Mouse (Mus musculus) C2C12 (cell line): ENCODE results near the gene Arid3a. TPM values are rescaled to one million over a fixed set of nuclear protein-coding genes. Genes with fewer than 3 reads are reported as not detected.
A peak's percentile ranks its signal among the peaks of the same experiment; 100 is the strongest.

Experiments used
- H3K27me3 ChIP-seq: one replicate; pipeline ENCODE4 v1.6.1; 2011; ENCODE audit not compliant: control insufficient read depth, insufficient read depth, insufficient read length
- H3K36me3 ChIP-seq: one replicate; pipeline ENCODE4 v1.6.1; 2011; ENCODE audit not compliant: control insufficient read depth, insufficient read depth
- H3K4me3 ChIP-seq: one replicate; pipeline ENCODE4 v1.5.1; 2011; ENCODE audit warnings: mild to moderate bottlenecking, control low read depth; ENCODE audit not compliant: poor library complexity, insufficient read depth, severe bottlenecking
- H3K79me2 ChIP-seq: one replicate; pipeline ENCODE4 v1.6.1; 2011; ENCODE audit not compliant: control insufficient read depth, insufficient read depth
- H3K79me3 ChIP-seq: one replicate; pipeline ENCODE4 v1.6.1; 2011; ENCODE audit warnings: low read depth, control low read depth
- H3ac ChIP-seq: one replicate; pipeline ENCODE3; 2011; ENCODE audit warnings: low read depth; ENCODE audit not compliant: control insufficient read depth, insufficient read length
- CEBPB ChIP-seq: IDR thresholded peaks from one replicate; pipeline ENCODE4 v1.6.1; 2011; ENCODE audit warnings: low read depth, mild to moderate bottlenecking, control low read depth, moderate library complexity
- CTCF ChIP-seq: IDR thresholded peaks from one replicate; pipeline ENCODE4 v1.5.1; 2011; ENCODE audit not compliant: control insufficient read depth, insufficient read depth, insufficient read length
- FOSL1 ChIP-seq: IDR thresholded peaks from one replicate; pipeline ENCODE4 v1.8.0; 2011; ENCODE audit warnings: mild to moderate bottlenecking, low read length; ENCODE audit not compliant: poor library complexity, insufficient read depth, severe bottlenecking
- MAX ChIP-seq: IDR thresholded peaks from one replicate; pipeline ENCODE4 v1.6.1; 2011; ENCODE audit warnings: mild to moderate bottlenecking, control low read depth
- MYOD1 ChIP-seq: IDR thresholded peaks from one replicate; pipeline ENCODE4 v1.6.1; 2011; ENCODE audit warnings: low read depth; ENCODE audit not compliant: control insufficient read depth, insufficient read length
- MYOG ChIP-seq: IDR thresholded peaks from one replicate; pipeline ENCODE4 v1.6.1; 2011; ENCODE audit not compliant: control insufficient read depth, insufficient read length; ENCODE audit errors: extremely low read depth
- USF1 ChIP-seq: IDR thresholded peaks from one replicate; pipeline ENCODE4 v1.6.1; 2011; ENCODE audit warnings: low read depth, mild to moderate bottlenecking, control low read depth, moderate library complexity
- polyA plus RNA-seq: library from polyadenylated mRNA; unstranded; fragments of >200 nt; fragmentation: generic; extraction: Trizol; gene quantifications from one replicate; pipeline ENCODE4 v1.2.1, GENCODE M21; 2012; ENCODE audit warnings: missing spikeins

Arid3a gene
- polyA plus RNA-seq, 1 experiment = 0.74 TPM

- peak; percentile 77 for TF ChIP-seq MAX
- TF ChIP-seq MYOD1 = peak; percentile 43
- no peak for TF ChIP-seq CTCF
- H3K27me3 ChIP-seq = no peaks in the 10 kb centered on the region
- H3K79me3 ChIP-seq = peaks cover 34% of the 10 kb centered on the region
- peaks cover 43% of the 10 kb centered on the region for H3K36me3 ChIP-seq
- H3K79me2 ChIP-seq = peaks cover 56% of the 10 kb centered on the region
- peak overlapping the region; percentile 94 for H3K4me3 ChIP-seq
- H3ac ChIP-seq = peak overlapping the region; percentile 76
Measured at GRCm38 (mm10) chr10:79989870-79990269, 63.0 kb downstream of the Arid3a start.

- Histone ChIP-seq H3K79me2 (peaks cover 56% of the 10 kb centered on the region), H3K79me3 (peaks cover 34% of the 10 kb centered on the region), H3K36me3 (peaks cover 54% of the 10 kb centered on the region), H3ac (no peak overlapping the region), H3K27me3 (no peaks in the 10 kb centered on the region), H3K4me3 (no peak overlapping the region)
- TF ChIP-seq FOSL1 (no peak), USF1 (no peak), MYOG (no peak), CTCF (no peak), MYOD1 (no peak), CEBPB (no peak), MAX (no peak)
Measured at GRCm38 (mm10) chr10:79991099-79991498, 64.3 kb downstream of the Arid3a start.

GRCm38 (mm10) chr10:79991548-79991947 is 64.7 kb downstream of the Arid3a start:
- H3ac ChIP-seq = no peak overlapping the region
- peaks cover 34% of the 10 kb centered on the region for H3K79me3 ChIP-seq
- peaks cover 54% of the 10 kb centered on the region for H3K36me3 ChIP-seq
- H3K4me3 ChIP-seq = no peak overlapping the region
- no peaks in the 10 kb centered on the region for H3K27me3 ChIP-seq
- no peak for TF ChIP-seq USF1
- no peak for TF ChIP-seq MYOD1
- no peak for TF ChIP-seq FOSL1
- no peak for TF ChIP-seq CTCF
- no peak for TF ChIP-seq MYOG
- TF ChIP-seq MAX = no peak
- no peak for TF ChIP-seq CEBPB
- H3K79me2 ChIP-seq = peaks cover 56% of the 10 kb centered on the region

- no peaks in the 10 kb centered on the region for H3K27me3 ChIP-seq
- H3K4me3 ChIP-seq = no peak overlapping the region
- TF ChIP-seq CTCF (no peak), USF1 (no peak), CEBPB (no peak), MYOG (no peak), FOSL1 (no peak), MAX (no peak), MYOD1 (no peak)
- H3K79me3 ChIP-seq = peaks cover 24% of the 10 kb centered on the region
- peaks cover 41% of the 10 kb centered on the region for H3K79me2 ChIP-seq
- H3ac ChIP-seq = no peak overlapping the region
- H3K36me3 ChIP-seq = peaks cover 54% of the 10 kb centered on the region
Measured at GRCm38 (mm10) chr10:79994397-79995115, 67.7 kb downstream of the Arid3a start.

GRCm38 (mm10) chr10:79995636-79996035 is 68.8 kb downstream of the Arid3a start:
- TF ChIP-seq FOSL1 (no peak), USF1 (no peak), CTCF (no peak), MYOD1 (no peak), MAX (no peak), CEBPB (no peak), MYOG (no peak)
- H3K36me3 ChIP-seq = peaks cover 53% of the 10 kb centered on the region
- H3K79me3 ChIP-seq = peaks cover 17% of the 10 kb centered on the region
- H3K27me3 ChIP-seq = no peaks in the 10 kb centered on the region
- peaks cover 30% of the 10 kb centered on the region for H3K79me2 ChIP-seq
- no peak overlapping the region for H3K4me3 ChIP-seq
- no peak overlapping the region for H3ac ChIP-seq
